Mouse (Mus musculus): Measurements from ENCODE around the gene Gm49388.
"Not testable (repeated sequence)": the region's sequence is repeated elsewhere in the genome, so short reads cannot be mapped to it uniquely, and the experiment has no call there.

Gm49388 gene

DNA sequence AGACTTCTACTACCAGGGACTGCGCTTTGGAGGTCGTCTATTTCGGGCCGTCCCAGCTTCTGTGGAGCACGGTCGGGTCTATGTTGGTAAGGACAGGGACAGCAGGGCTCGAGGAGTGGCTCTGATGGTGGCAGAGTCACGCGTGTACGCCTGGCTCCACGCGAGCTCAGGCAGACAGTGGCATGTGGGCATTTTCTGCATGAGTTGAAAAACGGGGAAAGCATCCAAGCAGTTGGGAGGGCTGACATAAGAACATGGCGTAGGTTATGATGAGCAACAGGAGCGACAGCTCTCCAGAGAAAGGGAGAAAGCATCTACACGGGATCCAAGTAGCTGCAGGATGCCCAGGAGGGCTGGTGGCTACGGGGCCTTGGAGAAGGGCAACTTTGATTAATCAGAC lies 16.9 kb downstream of the Gm49388 start:
- no peak for DNase-seq (ENCODE audit: low spot score in 2 of 2)

- no peak for DNase-seq (ENCODE audit: low spot score in 2 of 2)
These were observed 23.4 kb downstream of the Gm49388 start for GRCm38 (mm10) chr7:127808821-127809220.

- no peak for DNase-seq (ENCODE audit: low spot score in 2 of 2)
These were observed 24.4 kb downstream of the Gm49388 start for GRCm38 (mm10) chr7:127809846-127810245.

GRCm38 (mm10) chr7:127810650-127811049 lies 25.2 kb downstream of the Gm49388 start:
- no peak for DNase-seq (ENCODE audit: low spot score in 2 of 2)

- DNase-seq (ENCODE audit: low spot score in 2 of 2), result no peak
These were observed 25.8 kb downstream of the Gm49388 start for GRCm38 (mm10) chr7:127811240-127811639.

DNA sequence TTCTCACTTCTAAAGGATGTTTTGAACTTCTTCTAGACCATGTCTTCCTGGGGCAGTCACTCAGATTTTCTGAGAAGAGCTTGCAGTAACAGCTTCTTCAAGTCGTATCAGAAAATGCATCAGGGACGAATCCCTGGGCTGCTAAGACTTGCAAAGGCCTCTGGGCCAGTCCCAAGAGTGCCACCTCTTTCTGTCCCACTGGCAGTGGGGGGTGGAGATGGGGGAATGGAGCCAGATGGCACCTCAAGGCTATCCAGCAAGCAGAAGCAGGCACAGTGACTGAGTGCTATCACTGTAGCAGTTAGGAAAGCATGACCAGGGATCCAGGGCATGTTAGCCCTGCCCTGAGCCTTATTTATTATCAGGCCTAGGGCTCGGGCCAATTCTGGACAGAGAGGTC lies 26.9 kb downstream of the Gm49388 start:
- no peak for DNase-seq (ENCODE audit: low spot score in 2 of 2)

GRCm38 (mm10) chr7:127813821-127814220 lies 28.4 kb downstream of the Gm49388 start:
- peak; percentile 44 to 67 for DNase-seq (ENCODE audit: low spot score in 2 of 2)

DNA sequence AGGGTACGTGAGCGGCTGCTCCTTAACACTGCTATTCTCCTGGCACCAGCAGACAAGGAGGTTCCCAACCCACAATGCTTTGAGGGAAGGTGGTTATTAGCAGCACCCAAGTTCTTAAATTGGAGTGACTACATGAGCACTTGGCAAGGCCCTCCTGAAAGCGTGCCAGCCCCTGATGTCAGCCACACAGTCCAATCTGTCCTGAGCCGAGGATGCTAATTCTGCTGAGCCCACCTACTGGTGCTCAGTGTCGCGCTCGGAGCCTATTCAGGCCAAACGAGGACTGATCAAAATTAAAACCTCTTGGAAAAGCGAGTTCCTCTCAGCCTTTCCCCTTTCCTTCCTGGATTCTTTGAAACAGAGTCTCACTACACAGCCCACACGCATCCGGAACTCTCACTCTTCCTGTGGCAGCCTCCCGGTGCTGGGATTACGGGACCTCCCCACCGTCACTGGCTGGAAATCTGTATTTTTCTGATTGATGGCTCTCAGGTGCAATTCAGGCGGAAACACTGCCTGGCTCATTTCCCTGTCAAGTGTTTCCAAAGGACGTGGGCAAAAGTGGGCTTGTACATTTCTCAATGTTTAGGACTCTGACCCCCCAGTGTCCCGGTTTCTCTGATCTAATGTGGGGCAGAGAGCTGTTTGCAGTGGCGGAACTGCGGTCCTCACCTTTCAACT lies 29.0 kb downstream of the Gm49388 start:
- peak; percentile 78 to 90 for DNase-seq (ENCODE audit: low spot score in 2 of 2)

DNA sequence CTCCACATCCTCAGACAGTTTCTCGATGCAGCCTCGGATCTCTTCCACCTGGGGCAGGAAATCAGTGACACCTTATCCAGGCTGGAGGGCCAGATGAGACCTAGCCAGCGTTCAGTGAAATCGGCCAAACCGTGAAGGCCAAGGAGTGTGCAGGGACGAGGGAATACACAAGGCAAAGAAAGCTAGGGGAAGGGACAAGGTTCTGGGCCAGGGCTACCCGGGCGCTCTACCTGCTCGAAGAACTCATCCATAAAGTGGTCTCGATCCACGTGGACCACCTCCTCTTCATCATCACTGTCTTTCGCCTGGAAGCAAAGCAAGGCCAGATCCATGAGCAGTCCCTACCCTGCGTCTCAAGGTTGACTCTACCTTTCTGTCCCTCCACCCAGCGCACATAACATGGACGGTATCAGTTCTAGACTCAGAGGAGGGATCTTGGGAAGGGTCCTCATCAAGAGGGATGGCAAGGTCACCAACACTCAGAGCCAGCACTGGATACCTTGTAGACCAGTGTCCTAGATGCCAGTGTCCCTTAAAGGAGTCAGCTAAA lies 29.8 kb downstream of the Gm49388 start:
- no peak for DNase-seq (ENCODE audit: low spot score in 2 of 2)

DNA sequence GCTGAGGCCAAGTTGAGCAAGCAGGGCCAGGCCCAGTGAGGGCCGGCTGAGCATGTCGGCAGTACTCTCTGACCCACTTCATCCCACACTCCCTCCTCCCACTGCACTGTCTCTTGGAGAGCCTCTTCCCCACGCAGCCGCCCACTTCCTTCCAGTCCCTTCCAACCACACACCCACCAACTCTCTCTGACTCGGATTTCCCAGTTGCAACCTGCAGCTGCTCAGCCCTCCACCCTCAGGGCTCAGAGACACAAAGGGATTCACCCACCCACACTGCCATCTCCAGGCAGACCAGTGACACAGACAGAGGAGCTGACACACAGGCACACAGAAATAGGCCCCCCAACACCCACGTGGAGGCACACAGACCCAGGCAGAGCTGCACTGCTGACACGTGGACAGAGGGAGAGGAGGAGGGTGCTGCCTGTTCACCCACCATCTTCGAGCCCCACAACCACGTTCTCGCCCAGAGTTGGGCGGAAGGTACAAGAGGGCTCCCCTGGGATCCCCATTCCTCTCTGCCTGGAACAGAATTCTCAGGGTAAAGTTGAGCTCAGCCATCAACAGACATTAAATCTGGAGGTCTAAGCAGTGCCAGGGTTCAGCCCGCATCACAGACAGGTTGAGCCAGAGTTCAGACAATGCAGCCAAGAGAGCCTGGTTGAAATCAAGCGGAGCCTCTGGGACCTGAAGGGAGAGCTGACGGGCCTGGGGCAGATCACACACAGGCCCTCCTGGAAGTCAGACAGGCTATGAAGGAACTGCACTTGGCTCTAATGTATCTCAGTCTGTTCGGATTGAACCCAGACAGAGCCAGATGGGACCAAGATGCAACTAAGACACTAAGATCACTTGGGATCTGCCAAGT lies 30.8 kb downstream of the Gm49388 start:
- DNase-seq (ENCODE audit: low spot score in 2 of 2), result peak; percentile 63

DNA sequence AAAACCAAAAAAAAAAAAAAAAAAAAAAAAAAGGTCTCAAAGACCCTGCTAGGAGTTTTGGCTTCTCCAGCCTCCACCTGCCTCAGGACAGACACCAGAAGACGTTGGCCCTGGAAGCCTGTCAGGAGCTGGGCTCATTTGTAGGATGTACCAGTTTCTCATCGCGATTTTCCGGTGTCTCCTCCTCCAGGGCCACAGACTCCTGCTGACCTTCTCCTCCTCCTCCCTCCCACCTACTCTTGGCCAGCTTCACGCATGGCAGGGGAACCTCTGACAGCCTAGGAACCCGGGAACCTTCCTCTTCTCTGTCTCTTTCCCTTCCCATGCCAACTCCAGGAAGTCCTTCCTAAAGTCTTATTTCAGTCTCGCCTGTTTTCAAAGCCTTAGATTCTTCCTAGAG lies 31.6 kb downstream of the Gm49388 start:
- no peak for DNase-seq (ENCODE audit: low spot score in 2 of 2)

GRCm38 (mm10) chr7:127817776-127818175 lies 32.4 kb downstream of the Gm49388 start:
- no peak for DNase-seq (ENCODE audit: low spot score in 2 of 2)

- no peak for DNase-seq (ENCODE audit: low spot score in 2 of 2)
These were observed 35.6 kb downstream of the Gm49388 start for GRCm38 (mm10) chr7:127820836-127821509.

DNA sequence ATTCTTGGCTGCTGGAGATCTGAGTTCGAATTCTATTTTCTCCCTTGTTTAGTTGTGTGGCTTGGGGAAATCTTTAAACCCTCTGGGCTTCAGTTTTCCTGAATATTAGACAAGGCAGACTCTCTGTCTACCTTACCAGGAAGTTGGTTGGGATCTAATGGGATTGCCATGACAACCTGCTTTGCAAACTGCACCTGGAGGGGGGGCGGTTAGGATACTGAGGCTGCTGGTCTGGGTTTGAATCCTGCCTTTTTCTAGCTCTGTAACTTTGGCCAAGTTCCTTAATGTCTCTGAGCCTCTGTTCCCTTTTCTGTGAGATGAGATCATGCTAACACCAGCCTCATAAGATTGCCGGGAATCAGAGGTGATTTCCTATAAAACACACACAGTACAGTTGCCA lies 37.1 kb downstream of the Gm49388 start:
- no peak for DNase-seq (ENCODE audit: low spot score in 2 of 2)

- no peak for DNase-seq (ENCODE audit: low spot score in 2 of 2)
These were observed 38.1 kb downstream of the Gm49388 start for GRCm38 (mm10) chr7:127823236-127824171.

DNA sequence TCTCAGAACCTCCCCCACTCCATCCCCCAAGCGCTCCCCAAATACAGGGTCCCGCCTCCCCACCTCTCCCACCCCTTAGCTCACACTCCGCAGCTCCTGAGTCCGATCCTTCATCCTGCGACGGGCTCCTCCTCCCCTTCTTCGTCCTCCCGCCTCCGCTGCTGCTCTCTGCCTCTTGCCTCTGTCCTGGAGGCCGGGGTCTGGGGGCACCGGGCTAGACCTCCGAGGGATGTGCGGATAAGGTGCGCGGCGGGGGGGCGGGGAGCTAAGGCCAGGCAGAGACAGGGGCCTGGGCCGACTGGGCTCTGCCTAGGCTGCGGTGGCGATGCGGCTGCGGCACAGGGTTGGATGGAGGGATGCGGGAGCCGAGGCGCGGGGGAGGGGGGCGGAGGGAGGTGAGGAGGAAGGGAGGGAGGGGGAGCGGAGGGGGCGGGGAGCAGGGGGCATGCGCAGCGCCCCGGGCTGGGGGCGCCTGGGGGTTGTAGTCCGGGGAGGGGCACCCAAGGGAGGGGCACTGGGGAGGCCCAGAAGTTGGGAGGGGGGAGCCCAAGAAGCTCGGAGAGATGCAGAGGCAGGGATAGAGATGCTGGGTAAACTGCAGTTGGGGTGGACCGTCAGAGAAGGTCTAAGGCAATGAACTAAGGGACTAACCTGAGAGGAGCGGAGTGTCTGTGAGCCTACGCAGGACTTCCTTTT lies 38.9 kb downstream of the Gm49388 start, which contains the start of the genes Stx4a and Stx1b:
Stx4a (plus strand) TSS at position 119 of the 696 bp plus-strand sequence.
Stx1b (minus strand) TSS at position 374 of the 696 bp plus-strand sequence.
- no peak for DNase-seq (ENCODE audit: low spot score in 2 of 2)

DNA sequence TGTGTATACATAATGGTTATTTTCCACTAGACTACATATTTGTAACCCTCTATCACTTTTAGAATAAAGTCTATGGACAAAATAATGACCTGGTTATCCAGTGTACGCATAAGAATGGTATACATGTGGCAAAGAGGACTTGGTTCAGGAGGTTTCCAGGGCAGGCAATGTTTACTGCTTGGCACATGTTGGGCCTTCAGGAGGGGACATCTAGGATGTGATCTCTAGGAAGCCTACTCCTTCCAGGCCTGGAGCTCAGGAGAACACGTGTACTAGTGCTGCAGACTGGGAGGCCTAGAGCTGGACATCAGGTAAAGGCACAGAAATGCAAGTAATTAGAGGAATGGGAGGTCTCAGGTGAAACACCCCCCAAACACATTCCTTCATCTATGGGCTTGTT lies 50.1 kb downstream of the Gm49388 start:
- DNase-seq (ENCODE audit: low spot score in 2 of 2), result no peak

GRCm38 (mm10) chr7:127837473-127837872 lies 52.1 kb downstream of the Gm49388 start:
- no peak for DNase-seq (ENCODE audit: low spot score in 2 of 2)

GRCm38 (mm10) chr7:127837878-127838277 lies 52.5 kb downstream of the Gm49388 start:
- DNase-seq (ENCODE audit: low spot score in 2 of 2), result not testable (repeated sequence)

GRCm38 (mm10) chr7:127840031-127840430 lies 54.6 kb downstream of the Gm49388 start:
- DNase-seq (ENCODE audit: low spot score in 2 of 2), result not testable (repeated sequence)
